Mouse (Mus musculus) embryo, embryonic 10.5 days (tissue): ENCODE data around the gene Vrk1.

ENCODE experiments used
- DNase-seq: peaks from one replicate; pipeline ENCODE4 v3.0.0-alpha.2; 2015; ENCODE audit warnings: low spot score

The Vrk1 gene

GRCm38 (mm10) chr12:106010065-106010915, at the start of gene Vrk1:
Gene Vrk1 (plus strand): TSS chr12:106010228.
- DNase-seq: peak; percentile 99

GRCm38 (mm10) chr12:105960592-105961330, 49.3 kb upstream of the Vrk1 start:
- DNase-seq: peak; percentile 42

- peak; percentile 11 for DNase-seq
Measured at GRCm38 (mm10) chr12:105961667-105962066, 48.4 kb upstream of the Vrk1 start.

GRCm38 (mm10) chr12:105962103-105963011, 47.7 kb upstream of the Vrk1 start:
- DNase-seq: peak; percentile 96

- DNase-seq: no peak
Measured at GRCm38 (mm10) chr12:105963012-105963572, 46.9 kb upstream of the Vrk1 start.

GRCm38 (mm10) chr12:105966887-105967637, 43.0 kb upstream of the Vrk1 start:
- no peak for DNase-seq

GRCm38 (mm10) chr12:105967806-105968205, 42.2 kb upstream of the Vrk1 start:
- DNase-seq: peak; percentile 63

GRCm38 (mm10) chr12:105971182-105971581, 38.8 kb upstream of the Vrk1 start:
- no peak for DNase-seq

- no peak for DNase-seq
Measured at GRCm38 (mm10) chr12:105972673-105973072, 37.4 kb upstream of the Vrk1 start.

GRCm38 (mm10) chr12:105973691-105974090, 36.3 kb upstream of the Vrk1 start:
- DNase-seq: peak; percentile 73

GRCm38 (mm10) chr12:105974107-105974506, 35.9 kb upstream of the Vrk1 start:
- DNase-seq: peak; percentile 46

GRCm38 (mm10) chr12:105981121-105981973, 28.7 kb upstream of the Vrk1 start:
- DNase-seq: peak; percentile 42

GRCm38 (mm10) chr12:105981974-105982305, 28.1 kb upstream of the Vrk1 start:
- DNase-seq: no peak

GRCm38 (mm10) chr12:105982598-105982997, 27.4 kb upstream of the Vrk1 start:
- DNase-seq: no peak

- DNase-seq: no peak
Measured at GRCm38 (mm10) chr12:105983499-105983898, 26.5 kb upstream of the Vrk1 start.

- no peak for DNase-seq
Measured at GRCm38 (mm10) chr12:105988434-105988833, 21.6 kb upstream of the Vrk1 start.

GRCm38 (mm10) chr12:105992756-105993155, 17.3 kb upstream of the Vrk1 start:
- DNase-seq: no peak

- DNase-seq: no peak
Measured at GRCm38 (mm10) chr12:105993356-105993755, 16.7 kb upstream of the Vrk1 start.

GRCm38 (mm10) chr12:105995940-105996339, 14.1 kb upstream of the Vrk1 start:
- no peak for DNase-seq
